Mouse (Mus musculus): ENCODE results near the gene C8a.

Gene C8a

GRCm38 (mm10) chr4:104769602-104770001 lies 106.6 kb downstream of the C8a start:
- no peak for DNase-seq (ENCODE audit: low read depth, low spot score)

- DNase-seq (ENCODE audit: low read depth, low spot score) = no peak
Observed at GRCm38 (mm10) chr4:104768190-104768589, 108.0 kb downstream of the C8a start.

GRCm38 (mm10) chr4:104766065-104766464 lies 110.1 kb downstream of the C8a start, which contains the start of gene C8b:
Gene C8b, plus strand, starts transcription at chr4:104766317.
- DNase-seq (ENCODE audit: low read depth, low spot score) = no peak

Measured in brain, embryonic 18.5 days (tissue).